Mouse (Mus musculus): ENCODE data around the gene Mettl16. TPM values are rescaled to one million over a fixed set of nuclear protein-coding genes. Genes with fewer than 3 reads are reported as not detected.

Mettl16 gene
- total RNA-seq, 2 experiments from 2014 or later: 9.9 to 14.7 TPM

DNA sequence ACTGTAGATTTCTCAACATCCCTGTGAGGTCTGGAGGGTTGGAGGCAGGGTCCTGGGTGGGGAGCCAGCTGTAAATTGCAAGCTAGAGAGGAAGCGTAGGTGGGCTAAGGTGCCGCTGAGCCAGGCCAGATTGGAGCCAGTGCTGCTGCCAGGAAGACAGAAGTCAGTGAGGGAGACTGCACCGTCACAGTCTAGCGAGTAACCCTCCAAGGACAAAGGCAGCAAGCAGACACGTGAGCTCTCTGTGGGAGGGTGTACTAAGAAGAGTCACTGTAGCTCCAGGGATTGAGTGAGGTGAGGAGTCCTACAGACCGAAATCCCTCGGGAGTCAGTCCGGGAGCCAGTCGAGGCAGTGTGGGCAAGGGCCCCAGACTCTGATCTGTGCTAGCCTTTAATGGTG, 70.7 kb downstream of the Mettl16 start:
- intact Hi-C loops (cut with DNase I): no loop called here
- DNase-seq: peak; percentile 40 to 51

DNA sequence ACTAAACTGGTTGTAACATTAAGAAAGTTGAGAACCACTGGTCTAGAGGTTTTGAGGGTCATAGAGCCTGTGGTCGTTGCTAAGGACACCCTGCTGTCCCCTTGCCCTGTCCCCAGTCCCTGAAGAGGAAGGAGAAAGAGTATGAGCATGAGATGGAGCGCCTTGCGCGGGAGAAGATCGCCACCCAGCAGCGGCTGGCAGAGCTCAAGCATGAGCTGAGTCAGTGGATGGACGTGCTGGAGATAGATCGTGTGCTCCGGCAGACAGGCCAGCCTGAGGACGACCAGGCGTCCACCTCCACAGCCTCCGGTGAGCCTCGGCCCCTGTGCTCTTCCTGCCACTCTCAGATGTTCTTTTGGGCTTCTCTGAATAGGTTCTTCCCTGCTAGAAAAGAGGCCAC, 71.4 kb downstream of the Mettl16 start:
- peak in 1 of 2 experiments; percentile 11 for DNase-seq
- intact Hi-C loops (cut with DNase I): no loop called here

DNA sequence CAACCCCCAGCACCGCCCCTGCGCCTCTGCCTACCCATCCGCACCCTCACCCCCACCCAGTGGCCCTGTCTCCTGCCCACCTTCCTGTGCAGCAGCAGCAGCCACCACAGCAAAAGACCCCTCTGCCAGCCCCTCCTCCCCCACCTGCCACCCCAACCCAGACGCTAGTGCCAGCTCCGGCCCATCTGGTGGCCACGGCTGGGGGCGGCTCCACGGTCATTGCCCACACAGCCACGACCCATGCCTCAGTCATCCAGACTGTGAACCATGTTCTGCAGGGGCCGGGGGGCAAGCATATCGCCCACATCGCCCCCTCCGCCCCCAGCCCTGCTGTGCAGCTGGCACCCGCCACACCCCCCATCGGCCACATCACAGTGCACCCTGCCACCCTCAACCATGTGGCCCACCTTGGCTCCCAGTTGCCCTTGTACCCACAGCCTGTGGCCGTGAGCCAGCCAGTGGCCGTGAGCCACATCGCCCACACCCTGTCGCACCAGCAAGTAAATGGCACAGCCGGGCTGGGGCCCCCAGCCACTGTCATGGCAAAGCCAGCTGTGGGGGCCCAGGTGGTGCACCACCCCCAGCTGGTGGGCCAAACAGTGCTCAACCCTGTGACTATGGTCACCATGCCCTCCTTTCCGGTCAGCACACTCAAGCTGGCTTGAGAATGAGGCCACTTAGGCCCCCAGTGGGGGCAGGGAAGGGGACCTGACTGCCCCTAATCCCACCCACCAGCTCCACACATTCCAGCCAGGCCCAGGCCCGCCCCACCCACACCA, 72.2 kb downstream of the Mettl16 start:
- intact Hi-C loops (cut with DNase I): no loop called here
- peak in 1 of 2 experiments; percentile 13 for DNase-seq

DNA sequence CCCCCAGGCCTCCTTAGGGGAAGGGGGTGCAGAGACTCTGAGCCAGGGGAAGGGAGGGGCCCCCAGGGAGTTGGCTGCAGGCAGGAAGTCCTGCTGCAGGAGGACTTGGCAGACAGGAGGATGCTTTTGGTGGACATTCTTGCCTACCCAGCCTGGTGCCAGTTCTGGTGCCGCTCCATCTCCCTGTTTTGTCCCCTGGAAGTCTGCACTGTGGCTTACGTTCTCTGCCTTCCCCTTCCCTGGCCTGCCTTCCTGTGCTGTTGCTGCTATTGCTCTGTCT, 72.7 kb downstream of the Mettl16 start:
- DNase-seq: peak in 1 of 2 experiments; percentile 51
- intact Hi-C loops (cut with DNase I): no loop called here

DNA sequence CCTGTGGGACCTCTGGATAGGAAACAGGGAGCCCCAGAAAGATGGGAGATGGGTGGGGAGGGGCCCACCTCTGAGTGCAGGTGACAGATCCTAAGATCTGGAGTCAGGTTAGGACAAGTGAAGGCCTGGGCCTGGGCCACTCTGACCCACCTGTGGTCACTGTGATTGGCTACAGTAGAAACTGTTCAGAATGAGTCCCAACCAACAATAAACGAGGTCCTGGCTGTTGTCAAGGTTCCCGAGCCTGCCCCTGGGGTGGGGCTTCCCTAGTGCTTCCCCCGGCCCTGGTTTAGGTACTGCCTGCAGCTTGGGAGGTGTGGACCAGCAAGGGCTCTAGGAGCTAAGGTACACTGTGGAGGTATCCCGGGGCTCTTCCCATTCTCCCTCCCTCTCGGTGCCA, 73.1 kb downstream of the Mettl16 start:
- DNase-seq: peak in 1 of 2 experiments; percentile 6
- intact Hi-C loops (cut with DNase I): no loop called here

DNA sequence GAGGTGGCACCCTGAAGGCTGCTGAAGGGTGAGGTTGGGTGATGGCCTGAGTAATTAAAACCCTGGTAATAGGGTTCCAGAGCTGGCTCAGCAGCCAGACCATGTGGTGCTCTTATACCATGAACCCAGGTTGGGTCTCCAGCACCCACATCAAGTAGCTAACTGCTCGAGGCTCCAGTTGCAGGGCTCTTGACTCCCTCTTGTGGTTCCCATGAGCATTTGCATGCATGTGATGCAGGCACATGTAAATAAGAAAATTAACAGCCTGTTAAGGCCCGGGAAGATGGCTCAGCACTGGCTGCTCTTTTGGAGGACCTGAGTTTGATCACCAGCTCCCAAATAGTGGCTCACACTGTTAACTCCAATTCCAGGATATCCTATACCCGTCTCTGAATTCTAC, 75.2 kb downstream of the Mettl16 start:
- intact Hi-C loops (cut with DNase I): no loop called here

DNA sequence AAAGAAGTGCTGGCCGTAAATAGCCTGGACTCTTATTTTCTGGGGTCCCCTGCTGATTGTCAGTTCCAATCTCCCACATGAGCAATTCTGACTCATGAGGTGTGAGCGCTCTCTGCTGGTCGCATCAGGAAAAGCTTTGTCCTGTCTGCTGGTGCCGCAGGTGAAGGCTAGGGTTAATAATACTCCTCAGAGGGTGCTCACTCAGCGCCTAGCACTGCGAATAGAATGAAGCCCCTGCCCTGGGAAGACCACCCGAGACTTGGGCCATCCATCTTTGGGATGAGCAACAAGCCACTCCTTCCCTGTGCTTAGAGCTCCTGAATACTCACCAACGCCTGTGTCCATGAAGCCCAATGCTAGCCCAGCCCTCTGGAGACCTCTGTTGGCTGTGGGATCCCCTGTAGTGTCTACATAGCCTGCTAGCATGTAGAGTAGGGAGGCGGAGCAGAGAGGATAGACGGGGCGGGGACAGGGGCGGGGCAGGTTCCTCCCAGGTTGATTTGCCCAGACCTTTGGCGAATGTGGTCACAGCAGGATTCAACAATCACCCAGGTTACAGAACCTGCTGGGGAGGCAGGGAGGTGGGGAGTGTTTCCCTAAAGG, 77.4 kb downstream of the Mettl16 start:
- DNase-seq: peak; percentile 83 to 87
- intact Hi-C loops (cut with DNase I): loop anchor here (1.0 kb wide), 1 partner anchor 27 kb away; no protein-coding TSS in a partner anchor

More for the DNA sequence above, 75.2 kb downstream of the Mettl16 start:
- DNase-seq: peak in 1 of 2 experiments; percentile 7

DNA sequence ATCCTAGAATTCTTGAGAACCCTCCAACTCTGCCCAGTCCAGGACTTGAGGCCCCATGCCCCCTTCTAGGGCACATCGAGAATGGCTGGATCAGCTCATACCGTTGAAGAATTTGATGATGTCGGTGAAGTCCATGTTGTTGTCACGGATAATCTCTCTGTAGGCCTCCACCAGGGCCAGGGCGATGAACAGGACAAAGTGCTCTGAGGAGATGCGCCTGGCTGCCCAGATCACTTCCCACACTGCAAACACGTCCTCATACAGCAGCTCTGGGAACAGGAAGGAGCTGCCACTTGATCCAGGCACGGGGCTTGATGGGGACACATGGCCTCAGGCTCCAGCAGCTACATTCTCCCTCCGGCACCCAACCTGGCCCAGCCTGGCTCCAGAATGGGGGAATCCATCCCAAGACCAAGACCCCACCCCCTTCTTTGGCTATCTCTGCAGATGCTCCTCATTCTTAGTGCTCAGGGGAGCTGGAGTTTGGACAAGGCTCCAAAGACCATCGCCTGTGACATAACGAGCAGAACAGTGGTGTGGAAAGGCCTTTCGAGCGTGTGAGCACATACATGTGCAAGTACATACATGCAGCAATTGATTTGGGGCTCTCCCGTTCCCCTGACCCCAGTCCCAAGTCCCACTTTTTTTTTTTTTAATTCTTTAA, 80.5 kb downstream of the Mettl16 start:
- no peak for DNase-seq
- intact Hi-C loops (cut with DNase I): no loop called here

DNA sequence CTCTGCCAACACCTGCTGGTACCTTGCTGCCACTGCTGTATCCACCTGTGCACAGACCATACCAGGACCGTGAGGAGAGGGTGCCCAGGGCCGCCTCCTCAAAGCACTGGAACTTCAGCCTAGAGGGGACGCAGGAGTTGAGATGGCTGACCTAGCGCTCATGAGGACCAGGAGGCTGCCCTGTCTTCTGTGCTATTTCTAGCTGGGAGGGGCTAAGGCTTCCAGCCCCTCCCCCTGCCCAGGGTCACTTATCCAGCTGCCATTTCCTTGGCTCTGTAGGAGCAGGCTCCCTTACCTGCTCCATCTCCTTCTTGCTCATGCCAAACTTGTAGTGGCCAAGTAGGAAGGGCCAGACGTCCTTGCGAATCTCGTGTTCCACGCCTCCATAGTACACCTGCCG, 87.1 kb downstream of the Mettl16 start:
- intact Hi-C loops (cut with DNase I): no loop called here
- DNase-seq: no peak

DNA sequence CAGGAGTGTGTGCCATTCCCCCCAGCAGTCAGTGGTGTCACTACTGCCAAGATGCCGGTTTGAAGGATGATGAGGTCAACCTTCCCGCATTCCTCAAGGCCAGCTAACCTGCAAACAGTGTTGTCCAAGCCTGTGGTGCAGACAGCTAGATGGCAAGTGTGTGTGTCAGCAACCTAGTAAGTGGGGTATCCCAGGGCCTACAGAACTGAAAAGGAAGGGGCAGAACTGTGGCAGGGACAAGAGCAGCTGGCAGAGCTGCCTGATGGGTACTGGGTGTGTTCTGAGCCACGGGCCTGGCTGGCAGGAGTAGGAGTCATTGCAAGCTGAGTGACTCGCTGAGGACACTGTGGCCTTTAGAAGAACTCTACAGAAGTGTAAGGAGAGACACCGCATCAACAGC, 91.5 kb downstream of the Mettl16 start:
- no peak for DNase-seq
- intact Hi-C loops (cut with DNase I): no loop called here

DNA sequence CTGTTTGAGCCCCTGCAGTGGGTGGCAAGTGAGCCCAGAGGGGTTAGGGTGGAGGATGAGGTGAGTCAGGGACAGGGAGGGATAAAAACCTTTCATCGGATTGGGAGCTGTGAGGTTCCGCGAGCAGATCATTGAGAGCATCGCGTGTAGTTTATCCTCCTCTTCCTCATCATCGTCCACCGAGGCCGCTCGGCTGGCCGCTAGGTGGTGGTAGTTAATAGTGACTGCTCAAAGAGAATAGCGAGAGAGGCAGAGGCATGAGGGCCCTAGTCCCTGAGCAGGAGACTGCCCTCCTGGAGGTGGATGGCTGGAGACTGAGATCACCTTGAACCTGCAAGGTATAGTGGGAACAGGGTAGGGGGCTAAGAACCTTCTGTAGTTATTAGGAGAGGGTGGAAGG, 92.8 kb downstream of the Mettl16 start:
- intact Hi-C loops (cut with DNase I): no loop called here
- peak; percentile 58 to 65 for DNase-seq

DNA sequence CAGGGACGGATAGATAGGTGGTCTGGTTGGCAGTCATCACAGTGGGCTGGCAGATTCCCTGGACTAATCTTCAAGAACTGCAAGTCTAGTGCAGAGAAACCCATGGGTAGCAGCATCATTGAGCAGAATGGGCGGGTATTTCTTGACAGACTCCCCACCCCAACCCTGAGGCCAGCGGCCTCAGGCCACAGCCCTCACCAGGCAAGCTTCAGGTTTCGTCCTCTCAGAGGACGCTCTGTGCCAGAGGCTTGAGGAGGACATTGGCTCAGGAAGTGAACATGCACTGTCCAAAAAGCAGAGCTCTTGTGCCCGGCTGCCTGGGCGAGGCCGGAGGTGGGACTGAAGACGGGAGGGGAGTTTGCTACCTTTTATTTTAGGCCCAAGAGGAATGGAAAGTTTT, 93.8 kb downstream of the Mettl16 start:
- DNase-seq: no peak
- intact Hi-C loops (cut with DNase I): no loop called here

DNA sequence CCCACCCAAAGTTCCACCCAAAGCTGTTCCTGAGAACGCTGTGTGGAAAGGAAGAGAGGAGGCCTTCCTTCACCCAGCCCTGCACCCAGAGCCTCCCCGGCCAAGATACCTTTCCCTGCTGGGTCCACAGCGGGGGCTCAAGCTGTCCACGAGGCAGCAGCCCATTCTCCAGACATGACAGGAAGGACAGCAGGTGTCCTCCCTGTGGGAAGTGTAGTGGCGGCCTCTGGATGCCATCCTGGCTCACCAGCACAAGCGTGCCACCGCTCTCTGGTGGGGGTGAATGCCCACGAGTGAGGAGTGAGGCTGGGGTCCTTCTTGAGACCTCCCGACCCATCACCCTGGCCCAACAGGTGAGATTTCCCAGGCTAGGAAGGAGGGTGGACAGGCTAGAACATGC, 94.6 kb downstream of the Mettl16 start:
- intact Hi-C loops (cut with DNase I): no loop called here

DNA sequence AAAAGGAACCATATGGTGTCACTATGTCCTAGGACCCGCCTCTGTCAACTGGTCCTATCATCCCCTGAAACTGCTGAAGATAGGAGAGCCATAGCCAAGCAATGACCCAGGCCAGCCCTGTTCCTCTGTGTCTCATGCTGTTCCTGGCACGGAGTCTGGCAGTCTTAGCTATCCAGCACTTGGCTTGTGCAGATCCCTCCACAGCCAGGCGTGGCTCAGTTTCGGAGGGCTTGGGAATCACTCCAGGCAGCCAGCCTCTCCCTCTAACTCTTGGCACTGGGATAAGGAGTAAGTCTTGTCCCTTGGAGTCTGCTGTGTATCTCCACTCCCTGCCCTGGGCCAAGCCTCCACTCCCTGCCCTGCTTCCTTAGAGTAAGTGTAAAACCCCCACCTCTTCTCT, 96.0 kb downstream of the Mettl16 start:
- peak; percentile 85 to 89 for DNase-seq
- intact Hi-C loops (cut with DNase I): no loop called here

More for the DNA sequence above, 94.6 kb downstream of the Mettl16 start:
- DNase-seq: no peak

DNA sequence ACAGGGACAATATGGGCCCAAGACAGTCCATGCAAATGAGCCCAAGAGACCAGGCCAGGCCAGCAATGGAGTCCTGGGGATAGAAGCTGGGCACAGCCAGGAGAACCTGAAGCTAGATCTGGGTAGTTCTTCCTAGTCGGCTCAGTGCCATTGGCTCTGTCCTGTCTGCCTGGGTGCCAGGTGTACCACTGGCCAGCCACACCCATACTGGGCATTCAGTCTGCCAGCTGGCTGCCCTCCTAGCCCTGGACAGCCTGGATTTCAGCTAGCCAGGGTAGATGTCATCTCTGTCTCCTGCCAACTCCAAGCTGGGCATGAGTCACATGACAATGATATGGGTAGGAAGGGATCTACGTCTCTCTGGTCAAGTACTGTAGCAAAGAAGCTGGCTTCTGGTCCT, 96.6 kb downstream of the Mettl16 start:
- intact Hi-C loops (cut with DNase I): no loop called here

DNA sequence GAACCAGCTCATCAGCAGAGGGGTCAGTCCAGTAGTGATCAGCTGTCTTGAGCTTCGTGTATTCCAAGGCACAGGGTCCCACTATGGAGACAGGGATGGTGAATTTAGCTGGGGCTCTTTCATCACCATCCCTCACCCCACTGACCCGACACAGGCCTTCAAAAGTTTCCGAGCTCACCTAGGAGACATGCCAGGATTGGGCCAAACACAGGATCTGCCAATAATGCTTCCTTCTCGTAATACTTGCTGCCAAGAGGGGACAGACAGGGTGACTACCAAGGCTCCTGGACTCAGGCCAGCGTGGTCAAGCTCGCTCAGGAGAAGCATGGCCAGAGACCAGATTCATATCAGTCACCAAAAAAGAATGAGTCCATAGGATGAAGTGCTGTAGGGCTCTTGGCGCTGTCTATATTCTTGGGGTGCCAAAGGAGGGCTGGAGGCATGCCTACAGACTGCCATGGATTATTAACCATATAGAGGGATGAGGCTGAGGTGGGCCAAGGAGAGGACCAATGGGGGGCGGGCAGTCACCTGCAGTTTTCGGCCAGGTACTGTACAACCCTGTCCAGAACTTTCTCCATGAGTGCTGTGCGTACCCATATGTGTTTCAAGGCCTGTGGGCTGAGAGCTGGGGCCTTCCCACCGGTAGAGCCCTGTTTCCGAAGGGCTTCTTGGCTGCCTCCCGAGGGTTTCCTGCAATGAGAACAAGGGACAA, 97.6 kb downstream of the Mettl16 start:
- DNase-seq: no peak
- intact Hi-C loops (cut with DNase I): no loop called here

More for the DNA sequence above, 96.6 kb downstream of the Mettl16 start:
- DNase-seq: peak; percentile 88 to 92

DNA sequence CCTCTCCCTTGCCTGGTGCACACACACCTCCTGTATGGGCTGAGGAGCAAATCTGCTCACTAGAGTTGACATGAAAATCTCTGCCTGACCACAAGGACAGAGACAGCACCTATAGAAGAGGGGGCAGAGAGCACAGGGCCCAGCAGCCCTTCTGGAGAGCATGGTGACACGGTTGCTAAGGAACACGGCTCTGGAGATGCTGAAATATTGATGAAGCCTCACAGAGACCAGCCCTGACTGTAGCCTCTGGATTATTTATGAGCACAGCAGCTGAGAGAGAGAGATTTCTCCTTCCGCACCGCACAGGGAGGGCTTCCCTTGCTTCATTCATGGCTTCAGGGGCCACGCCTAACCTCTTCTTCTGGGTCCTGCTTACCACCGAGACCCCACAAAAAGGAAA, 99.0 kb downstream of the Mettl16 start:
- DNase-seq: no peak
- intact Hi-C loops (cut with DNase I): no loop called here

DNA sequence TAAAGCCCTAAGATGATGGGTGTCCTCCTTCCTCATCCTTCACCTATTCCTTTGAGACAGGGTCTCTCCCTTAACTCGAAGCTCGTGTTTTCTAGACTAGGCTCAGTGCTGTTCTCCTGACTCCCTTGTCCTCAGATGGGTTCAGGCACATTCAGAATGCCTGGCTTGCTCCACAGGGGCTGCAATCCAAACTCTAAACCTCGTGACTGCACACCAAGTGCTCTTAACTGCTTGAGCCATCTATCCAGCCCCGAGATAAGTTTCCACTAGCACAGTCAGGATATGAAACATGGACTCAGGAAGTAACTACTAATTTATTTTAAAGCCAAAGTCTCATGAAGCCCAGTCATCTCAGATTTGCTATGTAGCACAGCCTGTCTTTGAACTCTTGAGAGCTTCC, 99.9 kb downstream of the Mettl16 start:
- intact Hi-C loops (cut with DNase I): no loop called here
- no peak for DNase-seq

DNA sequence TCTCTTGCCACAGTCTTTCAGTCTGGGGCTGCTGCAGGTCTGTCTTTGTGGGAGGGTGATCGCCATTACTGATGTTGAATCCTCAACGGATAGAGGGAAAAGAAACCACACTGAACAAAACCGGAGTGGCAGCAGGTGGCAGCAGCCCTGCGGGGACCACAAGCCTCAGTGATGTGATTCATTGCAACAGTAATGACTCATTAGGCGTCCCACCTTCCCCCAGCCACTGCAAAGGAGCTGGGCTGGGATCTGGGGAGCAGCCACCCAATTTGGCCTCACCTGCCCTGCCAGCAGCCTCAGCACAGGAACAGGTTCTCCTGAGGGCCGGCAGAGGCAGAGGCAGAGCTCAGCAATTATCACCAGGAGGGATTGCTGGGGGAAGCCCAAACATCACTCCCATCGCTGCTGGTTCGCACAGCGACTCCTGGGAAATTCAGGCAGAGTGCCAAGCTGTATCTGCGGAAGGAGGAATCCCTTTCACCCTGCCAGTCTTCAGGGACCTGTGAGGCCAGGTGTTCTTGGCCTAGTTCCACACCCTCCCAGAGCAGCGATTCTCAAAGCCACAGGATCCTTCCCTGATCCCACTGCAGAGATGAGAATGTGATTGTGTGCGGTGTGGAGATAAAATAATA, 100.5 kb downstream of the Mettl16 start:
- intact Hi-C loops (cut with DNase I): no loop called here
- peak; percentile 34 to 37 for DNase-seq

DNA sequence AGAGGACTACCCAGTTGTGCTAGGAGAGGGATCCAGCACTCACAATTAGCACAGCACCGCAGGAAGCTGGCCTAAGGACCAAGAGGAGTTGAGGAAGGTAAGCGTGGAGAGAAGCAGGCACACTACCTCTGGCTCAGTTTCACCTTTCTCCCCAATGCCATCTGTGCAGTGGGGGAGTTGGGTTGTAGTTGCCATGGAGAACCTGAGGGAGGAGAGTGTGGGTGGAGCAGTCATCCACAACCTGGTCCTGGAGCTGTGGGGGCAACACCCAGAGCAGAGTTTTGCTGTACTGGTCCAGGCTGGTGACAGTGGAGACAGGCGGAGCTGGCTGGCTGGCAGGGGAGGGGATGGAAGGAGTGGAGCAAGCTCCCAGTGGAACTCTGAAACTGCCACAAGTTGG, 104.0 kb downstream of the Mettl16 start:
- no peak for DNase-seq
- intact Hi-C loops (cut with DNase I): no loop called here

DNA sequence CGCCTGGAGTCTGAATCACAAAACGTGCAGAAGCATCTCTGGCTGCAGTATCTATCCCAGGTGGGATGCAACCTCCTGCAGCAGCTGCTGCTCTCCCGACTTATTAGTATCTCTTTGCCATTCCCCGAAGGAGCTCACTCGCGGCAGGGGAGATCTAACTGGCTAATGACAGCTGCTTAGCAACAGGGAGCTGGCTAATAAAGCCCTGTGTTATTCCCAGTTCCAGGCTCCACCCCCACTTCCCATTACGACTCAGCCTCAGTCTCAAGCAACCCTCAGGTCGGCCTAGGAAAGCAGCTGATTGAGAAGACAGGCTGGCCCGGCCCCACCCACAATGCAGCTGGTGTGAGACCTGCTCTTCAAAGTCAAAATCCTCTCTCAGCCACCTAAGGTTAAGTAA, 106.2 kb downstream of the Mettl16 start:
- intact Hi-C loops (cut with DNase I): no loop called here
- peak; percentile 67 to 71 for DNase-seq

Data from heart, postnatal 10 days (tissue).